Mouse (Mus musculus): ENCODE data around the gene Msh6.
A peak's percentile ranks its signal among the peaks of the same experiment; 100 is the strongest.
"Not testable (repeated sequence)": the region's sequence is repeated elsewhere in the genome, so short reads cannot be mapped to it uniquely, and the experiment has no call there.

Gene Msh6

GRCm38 (mm10) chr17:87982112-87982511, 7.2 kb downstream of the Msh6 start:
- no peak for DNase-seq (ENCODE audit: low read depth)

- no peak for DNase-seq (ENCODE audit: low read depth)
These were observed 8.5 kb downstream of the Msh6 start for GRCm38 (mm10) chr17:87983313-87983712.

- no peak for DNase-seq (ENCODE audit: low read depth)
These were observed 9.8 kb downstream of the Msh6 start for GRCm38 (mm10) chr17:87984440-87985214.

DNA sequence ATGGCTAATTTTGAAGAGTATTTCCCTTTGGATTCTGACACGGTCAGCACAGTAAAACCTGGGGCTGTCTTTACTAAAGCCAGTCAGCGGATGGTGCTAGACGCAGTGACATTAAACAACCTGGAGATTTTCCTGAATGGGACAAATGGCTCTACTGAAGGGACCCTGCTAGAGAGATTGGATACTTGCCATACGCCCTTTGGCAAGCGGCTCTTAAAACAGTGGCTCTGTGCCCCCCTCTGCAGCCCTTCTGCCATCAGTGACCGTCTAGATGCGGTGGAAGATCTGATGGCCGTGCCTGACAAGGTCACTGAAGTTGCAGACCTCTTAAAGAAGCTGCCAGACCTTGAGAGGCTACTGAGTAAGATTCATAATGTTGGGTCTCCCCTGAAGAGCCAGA, 11.1 kb downstream of the Msh6 start:
- no peak for DNase-seq (ENCODE audit: low read depth)

GRCm38 (mm10) chr17:87987507-87987906, 12.6 kb downstream of the Msh6 start:
- no peak for DNase-seq (ENCODE audit: low read depth)

- DNase-seq (ENCODE audit: low read depth): no peak
These were observed 17.3 kb downstream of the Msh6 start for GRCm38 (mm10) chr17:87992154-87992553.

- no peak for DNase-seq (ENCODE audit: low read depth)
These were observed 18.5 kb downstream of the Msh6 start for GRCm38 (mm10) chr17:87993338-87993737.

GRCm38 (mm10) chr17:87997808-87998207, 22.9 kb downstream of the Msh6 start:
- no peak for DNase-seq (ENCODE audit: low read depth)

GRCm38 (mm10) chr17:88004892-88005291, 30.0 kb downstream of the Msh6 start:
- no peak for DNase-seq (ENCODE audit: low read depth)

DNA sequence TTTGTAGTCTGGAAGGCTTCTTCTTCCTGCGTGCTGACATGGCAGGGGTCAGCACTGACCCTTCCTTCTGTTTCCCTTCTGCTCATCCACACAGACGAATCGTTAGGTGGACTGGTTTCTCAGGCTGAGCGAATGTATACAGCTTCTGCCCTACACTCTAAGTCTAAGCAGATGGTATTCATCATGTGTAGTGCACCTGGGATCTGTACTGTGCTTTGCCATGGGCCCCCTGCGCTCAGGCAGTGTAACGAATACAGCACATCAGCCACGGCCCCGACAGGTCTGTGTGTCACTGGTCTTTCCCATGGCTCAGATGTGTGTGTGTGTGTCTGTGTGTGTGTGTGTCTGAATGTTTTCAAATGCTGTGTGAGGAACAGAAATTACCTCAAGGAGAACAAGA, 32.1 kb downstream of the Msh6 start:
- no peak for DNase-seq (ENCODE audit: low read depth)

DNA sequence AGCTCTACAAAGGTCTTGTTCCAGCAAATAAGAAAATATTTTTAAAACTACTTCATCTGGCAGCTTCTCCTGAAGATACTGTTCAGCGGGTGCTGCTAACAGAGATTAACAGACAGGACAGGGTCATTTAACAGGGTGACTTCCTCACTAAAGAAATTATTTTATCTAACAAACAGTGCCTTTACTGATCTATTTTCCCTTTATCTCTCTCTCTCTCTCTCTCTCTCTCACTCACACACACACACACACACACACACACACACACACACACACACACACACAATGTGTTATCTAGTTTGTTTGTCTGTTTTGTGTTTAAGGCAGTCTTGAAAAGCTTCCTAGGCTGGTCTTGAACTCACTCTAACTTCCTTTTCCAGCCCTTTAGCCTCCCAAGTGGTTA, 39.6 kb downstream of the Msh6 start:
- no peak for DNase-seq (ENCODE audit: low read depth)

DNA sequence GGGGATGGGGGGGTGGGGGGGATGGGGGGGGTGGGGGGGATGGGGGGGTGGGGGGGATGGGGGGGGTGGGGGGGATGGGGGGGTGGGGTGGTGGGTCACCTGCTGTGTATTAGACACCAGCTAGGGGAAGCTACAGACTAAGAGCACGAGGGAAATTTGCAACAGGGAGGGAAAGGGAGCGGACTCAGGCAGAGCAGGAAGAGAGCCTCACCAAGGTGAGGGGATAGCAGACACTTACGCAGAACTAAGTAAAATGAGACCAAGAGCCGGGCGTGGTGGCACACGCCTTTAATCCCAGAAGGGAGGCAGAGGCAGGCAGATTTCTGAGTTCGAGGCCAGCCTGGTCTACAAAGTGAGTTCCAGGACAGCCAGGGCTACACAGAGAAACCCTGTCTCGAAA, 41.2 kb downstream of the Msh6 start:
- not testable (repeated sequence) for DNase-seq (ENCODE audit: low read depth)

DNA sequence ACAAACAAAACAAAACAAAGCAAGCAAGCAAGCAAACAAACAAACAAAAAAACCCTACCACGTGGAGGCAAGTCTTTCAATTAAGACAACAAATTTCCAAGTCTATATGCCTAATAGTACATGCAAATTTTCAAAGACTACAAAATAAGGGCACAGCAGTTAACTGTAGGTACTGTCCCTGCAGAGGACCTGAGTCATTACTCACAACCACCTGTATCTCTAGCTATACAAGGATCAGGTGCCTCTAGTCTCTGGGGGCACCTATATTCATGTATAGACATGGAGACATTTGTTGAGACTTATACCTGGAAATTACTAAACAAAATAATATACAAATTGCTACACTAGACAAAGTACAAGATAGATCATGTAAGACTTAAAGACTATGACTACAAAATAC, 49.1 kb downstream of the Msh6 start:
- DNase-seq (ENCODE audit: low read depth): no peak

GRCm38 (mm10) chr17:88025227-88025626, 50.4 kb downstream of the Msh6 start:
- peak; percentile 40 for DNase-seq (ENCODE audit: low read depth)

GRCm38 (mm10) chr17:88029194-88029970, 54.5 kb downstream of the Msh6 start:
- no peak for DNase-seq (ENCODE audit: low read depth)

DNA sequence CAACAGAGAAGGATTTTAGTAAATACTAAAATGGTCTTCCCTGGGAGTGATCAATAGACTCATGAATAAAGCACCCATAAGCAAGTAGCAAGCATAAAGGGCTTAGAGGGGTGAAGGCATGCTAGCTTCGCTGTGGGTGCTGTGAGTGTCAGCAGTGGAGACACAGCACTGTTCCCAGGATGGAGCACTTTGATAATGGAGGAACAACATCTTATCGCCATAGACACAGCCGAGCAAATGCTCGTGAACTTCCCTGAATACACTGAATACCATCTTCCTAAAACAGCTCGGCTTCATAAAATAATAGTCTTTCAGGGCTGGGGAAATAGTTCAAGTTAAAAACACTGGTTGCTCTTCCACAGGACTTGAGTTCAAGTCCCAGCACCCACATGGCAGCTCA, 56.9 kb downstream of the Msh6 start:
- DNase-seq (ENCODE audit: low read depth): no peak

GRCm38 (mm10) chr17:88034418-88034817, 59.6 kb downstream of the Msh6 start:
- no peak for DNase-seq (ENCODE audit: low read depth)

All from fibroblast of lung, adult 2 months (primary cell).